Mouse (Mus musculus) liver, adult 2 months (tissue): ENCODE data around the gene Plpp4. TPM values are rescaled to one million over a fixed set of nuclear protein-coding genes. Genes with fewer than 3 reads are reported as not detected.

Experiments used
- DNase-seq: peaks from one replicate; pipeline ENCODE4 v3.0.0-alpha.2; 2011; ENCODE audit warnings: low read depth, low spot score; ENCODE audit errors: extremely low read depth
- H3K27ac ChIP-seq: fragments of 200-500 bp; replicated peaks from 2 replicates; pipeline ENCODE4 v1.5.1; 2012; ENCODE audit warnings: low read depth, mild to moderate bottlenecking, control low read depth, inconsistent platforms, low read length; ENCODE audit not compliant: insufficient read depth
- H3K27me3 ChIP-seq: fragments of 200-500 bp; 2 replicates; pipeline ENCODE4 v1.6.1; 2012; ENCODE audit warnings: mild to moderate bottlenecking, moderate library complexity, low read length, inconsistent platforms; ENCODE audit not compliant: control insufficient read depth, insufficient read depth
- H3K36me3 ChIP-seq: fragments of 200-500 bp; 2 replicates; pipeline ENCODE4 v1.6.1; 2012; ENCODE audit warnings: low read length, inconsistent platforms; ENCODE audit not compliant: control insufficient read depth, insufficient read depth
- H3K4me1 ChIP-seq: fragments of 200-500 bp; 2 replicates; pipeline ENCODE4 v1.6.1; 2011; ENCODE audit warnings: low read length; ENCODE audit not compliant: control insufficient read depth, insufficient read depth
- H3K4me3 ChIP-seq: fragments of 200-500 bp; 2 replicates; pipeline ENCODE4 v1.5.1; 2011; ENCODE audit warnings: low read depth, mild to moderate bottlenecking, control low read depth, low read length, moderate library complexity; ENCODE audit not compliant: insufficient read depth
- H3K79me2 ChIP-seq: fragments of 200-500 bp; 2 replicates; pipeline ENCODE4 v1.6.1; 2012; ENCODE audit warnings: inconsistent platforms, mild to moderate bottlenecking, low read length, moderate library complexity; ENCODE audit not compliant: control insufficient read depth, insufficient read depth
- H3K9ac ChIP-seq: fragments of 200-500 bp; 2 replicates; pipeline ENCODE4 v1.6.1; 2012; ENCODE audit warnings: low read depth, mild to moderate bottlenecking, control low read depth, inconsistent platforms, low read length
- CTCF ChIP-seq: fragments of 200-500 bp; IDR thresholded peaks from 2 replicates; pipeline ENCODE4 v1.5.1; 2011; ENCODE audit warnings: low read depth, low read length, control low read depth
- POLR2A ChIP-seq: fragments of 200-500 bp; IDR thresholded peaks from 2 replicates; pipeline ENCODE4 v1.6.1; 2011; ENCODE audit warnings: low read length, control low read depth; ENCODE audit not compliant: insufficient read depth; ENCODE audit errors: extremely low read depth
- WGBS: fragments of 180-500 bp; shearing (Covaris S2); methylation state at CpG from one replicate; pipeline ENCODE4 v1.1.7; 2018; 5-methylcytosine and 5-hydroxymethylcytosine counted together
- polyA plus RNA-seq: library from polyadenylated mRNA; depleted of rRNA; stranded (reverse); fragments of >200 nt; gene quantifications from 2 replicates; pipeline ENCODE4 v1.2.3, GENCODE M21; 2012
- total RNA-seq: library from RNA; depleted of rRNA; stranded (reverse); fragments of >200 nt; gene quantifications from 2 replicates; pipeline ENCODE4 v1.2.3, GENCODE M21; 2014

The Plpp4 gene
- total and polyA plus RNA-seq, 2 experiments, result not detected

DNA sequence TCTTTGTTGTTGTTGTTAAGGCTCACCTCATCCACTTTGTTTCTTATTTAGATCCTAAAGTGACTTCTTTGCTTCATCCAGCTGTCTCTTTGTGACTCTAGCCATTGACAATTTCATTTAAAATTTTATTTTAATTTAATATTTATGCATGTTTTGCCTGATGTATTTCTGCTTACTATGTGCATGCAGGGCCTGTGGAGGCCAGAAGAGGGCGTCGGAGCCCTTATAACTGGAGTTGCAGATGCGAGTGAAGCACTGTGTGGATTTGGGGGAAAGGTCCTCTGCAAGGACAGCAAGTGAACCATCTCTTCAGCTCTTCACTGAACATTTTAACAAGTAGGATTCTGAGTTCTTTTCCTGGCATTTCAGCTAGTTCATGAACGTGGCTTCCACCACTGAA is 172.0 kb downstream of the Plpp4 start:
- TF ChIP-seq POLR2A (no peak), CTCF (no peak)
- no peak overlapping the region for H3K4me3 ChIP-seq
- DNase-seq, result no peak
- H3K27me3 ChIP-seq, result no peaks in the 10 kb centered on the region
- no peaks in the 10 kb centered on the region for H3K36me3 ChIP-seq
- no peak overlapping the region for H3K9ac ChIP-seq
- WGBS, result 36% methylated on average over 4 of the region's 4 CpGs
- H3K27ac ChIP-seq, result no peak overlapping the region
- no peaks in the 10 kb centered on the region for H3K79me2 ChIP-seq
- no peaks in the 10 kb centered on the region for H3K4me1 ChIP-seq

GRCm38 (mm10) chr7:129429903-129430302 is 173.1 kb downstream of the Plpp4 start:
- H3K27me3 ChIP-seq, result no peaks in the 10 kb centered on the region
- no peaks in the 10 kb centered on the region for H3K36me3 ChIP-seq
- H3K9ac ChIP-seq, result no peak overlapping the region
- H3K79me2 ChIP-seq, result no peaks in the 10 kb centered on the region
- H3K4me1 ChIP-seq, result no peaks in the 10 kb centered on the region
- 80% methylated on average over 3 of the region's 3 CpGs for WGBS
- no peak for TF ChIP-seq CTCF
- no peak for TF ChIP-seq POLR2A
- peak; percentile 4 for DNase-seq
- no peak overlapping the region for H3K4me3 ChIP-seq
- no peak overlapping the region for H3K27ac ChIP-seq
